Mouse (Mus musculus): ENCODE results near the gene Sh3gl1. TPM values are rescaled to one million over a fixed set of nuclear protein-coding genes. Genes with fewer than 3 reads are reported as not detected.

Sh3gl1 gene
- total RNA-seq, 2 experiments from 2014 or later: 14.7 to 28.1 TPM

GRCm38 (mm10) chr17:56005415-56006061, 30.9 kb downstream of the Sh3gl1 start, which contains the start of the genes Stap2 and Mpnd:
Stap2 (minus strand) TSS chr17:56005584.
Mpnd (plus strand) TSS chr17:56005711.
- no peak for ATAC-seq (replicated peaks; ENCODE audit: low FRiP score, poor library complexity, severe bottlenecking)

GRCm38 (mm10) chr17:56003000-56003399, 33.4 kb downstream of the Sh3gl1 start:
- no peak for ATAC-seq (replicated peaks; ENCODE audit: low FRiP score, poor library complexity, severe bottlenecking)

DNA sequence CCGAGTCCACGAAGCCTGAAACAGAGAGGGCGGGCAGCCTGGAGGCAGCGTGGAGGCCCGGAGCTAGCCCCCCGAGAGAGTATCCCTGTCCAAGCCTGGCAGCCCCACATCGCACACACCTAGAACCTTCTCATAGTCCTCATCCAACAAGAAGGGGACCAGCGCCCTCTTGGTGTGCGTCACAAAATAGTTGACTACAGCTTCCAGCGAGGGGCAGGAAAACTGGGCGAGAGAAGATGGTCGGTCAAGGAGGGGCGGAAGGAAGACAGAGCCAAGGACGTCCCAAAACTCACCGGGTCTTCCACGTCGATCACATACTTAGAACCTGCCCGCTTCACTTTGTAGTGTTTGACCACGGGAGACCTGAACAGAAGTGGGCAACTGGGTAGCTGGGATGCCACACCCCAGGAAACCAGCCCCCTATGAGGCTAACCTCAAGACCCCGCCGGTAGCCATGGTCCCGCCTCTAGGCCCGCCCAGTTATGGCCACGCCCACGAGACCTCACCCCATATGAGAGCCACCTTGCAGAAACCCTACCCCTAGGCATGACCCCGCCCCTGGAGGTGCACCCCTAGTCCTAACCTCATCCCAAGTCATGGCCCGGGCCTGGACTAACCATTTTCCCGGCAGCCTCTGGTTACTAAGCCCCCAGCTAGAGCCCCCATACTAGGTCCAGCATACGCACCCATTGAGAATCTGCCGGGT, 36.5 kb downstream of the Sh3gl1 start:
- ATAC-seq (replicated peaks; ENCODE audit: low FRiP score, poor library complexity, severe bottlenecking): no peak

DNA sequence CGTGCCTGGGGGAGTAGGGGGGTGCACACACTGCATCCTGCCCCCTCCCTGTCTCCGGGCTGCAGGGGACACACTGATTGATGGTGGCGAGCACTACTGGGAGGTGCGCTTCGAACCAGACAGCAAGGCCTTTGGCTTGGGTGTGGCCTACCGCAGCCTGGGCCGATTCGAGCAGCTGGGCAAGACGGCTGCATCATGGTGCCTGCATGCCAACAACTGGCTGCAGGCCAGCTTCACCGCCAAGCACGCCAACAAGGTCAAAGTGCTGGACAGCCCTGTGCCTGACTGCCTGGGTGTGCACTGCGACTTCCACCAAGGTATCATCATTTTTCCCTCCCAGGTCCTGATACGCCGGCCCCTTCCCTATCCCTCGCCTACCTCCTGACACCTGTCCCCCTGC, 40.4 kb downstream of the Sh3gl1 start:
- no peak for ATAC-seq (replicated peaks; ENCODE audit: low FRiP score, poor library complexity, severe bottlenecking)

GRCm38 (mm10) chr17:55990278-55990898, 46.0 kb downstream of the Sh3gl1 start:
- no peak for ATAC-seq (replicated peaks; ENCODE audit: low FRiP score, poor library complexity, severe bottlenecking)

- no peak for ATAC-seq (replicated peaks; ENCODE audit: low FRiP score, poor library complexity, severe bottlenecking)
Measured at GRCm38 (mm10) chr17:55986030-55986961, 50.1 kb downstream of the Sh3gl1 start, which contains the start of gene Fsd1. Fsd1 (plus strand) TSS chr17:55986509.

- no peak for ATAC-seq (replicated peaks; ENCODE audit: low FRiP score, poor library complexity, severe bottlenecking)
Measured at GRCm38 (mm10) chr17:55977301-55977700, 59.1 kb downstream of the Sh3gl1 start.

- ATAC-seq (replicated peaks; ENCODE audit: low FRiP score, poor library complexity, severe bottlenecking): no peak
Measured at GRCm38 (mm10) chr17:55976255-55976862, 60.1 kb downstream of the Sh3gl1 start.

GRCm38 (mm10) chr17:55971453-55971852, 65.0 kb downstream of the Sh3gl1 start:
- no peak for ATAC-seq (replicated peaks; ENCODE audit: low FRiP score, poor library complexity, severe bottlenecking)

- no peak for ATAC-seq (replicated peaks; ENCODE audit: low FRiP score, poor library complexity, severe bottlenecking)
Measured at GRCm38 (mm10) chr17:55969966-55970891, 66.2 kb downstream of the Sh3gl1 start, which contains the start of gene Shd. Shd (plus strand) TSS chr17:55970467.

GRCm38 (mm10) chr17:55969560-55969959, 66.9 kb downstream of the Sh3gl1 start:
- no peak for ATAC-seq (replicated peaks; ENCODE audit: low FRiP score, poor library complexity, severe bottlenecking)

GRCm38 (mm10) chr17:55968210-55968609, 68.2 kb downstream of the Sh3gl1 start:
- ATAC-seq (replicated peaks; ENCODE audit: low FRiP score, poor library complexity, severe bottlenecking): no peak

DNA sequence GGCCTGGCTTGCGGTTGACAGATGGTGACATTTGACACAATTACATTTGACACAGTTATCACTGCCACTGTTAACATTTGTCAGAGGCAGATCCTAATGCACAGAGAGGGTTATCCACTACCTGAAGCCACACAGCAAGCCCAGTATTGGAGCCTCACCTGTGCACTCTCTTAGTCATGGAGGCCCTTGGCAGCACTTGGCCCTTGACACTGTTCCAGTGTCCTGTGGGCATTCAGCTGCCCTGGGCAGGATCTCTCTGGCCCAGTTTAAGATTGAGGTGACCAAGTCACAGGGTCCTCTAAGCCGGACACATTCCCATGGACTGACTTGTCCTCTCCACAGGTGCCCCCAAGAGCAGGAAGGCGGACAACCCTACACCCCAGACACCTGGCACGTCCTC, 69.2 kb downstream of the Sh3gl1 start:
- ATAC-seq (replicated peaks; ENCODE audit: low FRiP score, poor library complexity, severe bottlenecking): no peak

Other genes with a start within 250 kb of the Sh3gl1 start
- gene Zfp119a, start 157.7 kb downstream of the Sh3gl1 start, total RNA-seq (2015; ENCODE audit: low replicate concordance): 1.3 TPM in 1 of 2 replicates, not detected in the other
- gene Zfp119a, start 157.7 kb downstream of the Sh3gl1 start, total RNA-seq (2017; ENCODE audit: low replicate concordance): 1.0 and 2.8 TPM in 2 replicates
- gene Zfp959, start 144.5 kb downstream of the Sh3gl1 start, total RNA-seq (2015; ENCODE audit: low replicate concordance): 5.0 and 9.0 TPM in 2 replicates
- 3.6 and 5.7 TPM in 2 replicates for gene Zfp959, start 144.5 kb downstream of the Sh3gl1 start, total RNA-seq (2017; ENCODE audit: low replicate concordance)
- gene Zfp119b, start 87.1 kb downstream of the Sh3gl1 start, total RNA-seq (2015; ENCODE audit: low replicate concordance): 1.4 TPM in 1 of 2 replicates, not detected in the other
- gene Zfp119b, start 87.1 kb downstream of the Sh3gl1 start, total RNA-seq (2017; ENCODE audit: low replicate concordance): 1.2 and 6.4 TPM in 2 replicates
- 5.4 and 6.8 TPM in 2 replicates for gene Ebi3, start 84.0 kb downstream of the Sh3gl1 start, total RNA-seq (2015; ENCODE audit: low replicate concordance)
- gene Ebi3, start 84.0 kb downstream of the Sh3gl1 start, total RNA-seq (2017; ENCODE audit: low replicate concordance): 4.0 and 16.4 TPM in 2 replicates
- 3.8 and 5.4 TPM in 2 replicates for gene Yju2, start 77.5 kb downstream of the Sh3gl1 start, total RNA-seq (2015; ENCODE audit: low replicate concordance)
- 1.7 and 5.4 TPM in 2 replicates for gene Yju2, start 77.5 kb downstream of the Sh3gl1 start, total RNA-seq (2017; ENCODE audit: low replicate concordance)
- not detected in 2 replicates for gene Shd, start 66.2 kb downstream of the Sh3gl1 start, total RNA-seq (2015; ENCODE audit: low replicate concordance)
- gene Shd, start 66.2 kb downstream of the Sh3gl1 start, total RNA-seq (2017; ENCODE audit: low replicate concordance): not detected in 2 replicates
- not detected in 2 replicates for gene Fsd1, start 50.1 kb downstream of the Sh3gl1 start, total RNA-seq (2015; ENCODE audit: low replicate concordance)
- gene Fsd1, start 50.1 kb downstream of the Sh3gl1 start, total RNA-seq (2017; ENCODE audit: low replicate concordance): not detected in 2 replicates
- gene Stap2, start 31.1 kb downstream of the Sh3gl1 start, total RNA-seq (2015; ENCODE audit: low replicate concordance): not detected in 2 replicates
- 0.98 TPM in 1 of 2 replicates, not detected in the other for gene Stap2, start 31.1 kb downstream of the Sh3gl1 start, total RNA-seq (2017; ENCODE audit: low replicate concordance)
- 4.0 and 6.7 TPM in 2 replicates for gene Mpnd, start 30.9 kb downstream of the Sh3gl1 start, total RNA-seq (2015; ENCODE audit: low replicate concordance)
- 2.3 and 35.3 TPM in 2 replicates for gene Mpnd, start 30.9 kb downstream of the Sh3gl1 start, total RNA-seq (2017; ENCODE audit: low replicate concordance)
- 26.4 and 28.1 TPM in 2 replicates for gene Chaf1a, start 3.8 kb upstream of the Sh3gl1 start, total RNA-seq (2015; ENCODE audit: low replicate concordance)
- 32.6 and 39.0 TPM in 2 replicates for gene Chaf1a, start 3.8 kb upstream of the Sh3gl1 start, total RNA-seq (2017; ENCODE audit: low replicate concordance)
- gene Ubxn6, start 38.4 kb upstream of the Sh3gl1 start, total RNA-seq (2015; ENCODE audit: low replicate concordance): 4.7 and 8.4 TPM in 2 replicates
- gene Ubxn6, start 38.4 kb upstream of the Sh3gl1 start, total RNA-seq (2017; ENCODE audit: low replicate concordance): 1.9 and 5.6 TPM in 2 replicates
- 36.5 and 71.4 TPM in 2 replicates for gene Hdgfl2, start 43.0 kb upstream of the Sh3gl1 start, total RNA-seq (2015; ENCODE audit: low replicate concordance)
- 125 and 144 TPM in 2 replicates for gene Hdgfl2, start 43.0 kb upstream of the Sh3gl1 start, total RNA-seq (2017; ENCODE audit: low replicate concordance)
- not detected in 2 replicates for gene Plin4, start 73.2 kb upstream of the Sh3gl1 start, total RNA-seq (2015; ENCODE audit: low replicate concordance)
- not detected in 2 replicates for gene Plin4, start 73.2 kb upstream of the Sh3gl1 start, total RNA-seq (2017; ENCODE audit: low replicate concordance)
- gene Plin5, start 81.0 kb upstream of the Sh3gl1 start, total RNA-seq (2015; ENCODE audit: low replicate concordance): not detected in 2 replicates
- gene Plin5, start 81.0 kb upstream of the Sh3gl1 start, total RNA-seq (2017; ENCODE audit: low replicate concordance): not detected in 2 replicates
- gene Lrg1, start 85.4 kb upstream of the Sh3gl1 start, total RNA-seq (2015; ENCODE audit: low replicate concordance): 1.7 and 8.6 TPM in 2 replicates
- 3.9 and 6.9 TPM in 2 replicates for gene Lrg1, start 85.4 kb upstream of the Sh3gl1 start, total RNA-seq (2017; ENCODE audit: low replicate concordance)
- gene Sema6b, start 103.7 kb upstream of the Sh3gl1 start, total RNA-seq (2015; ENCODE audit: low replicate concordance): 1.4 TPM in 1 of 2 replicates, not detected in the other
- gene Sema6b, start 103.7 kb upstream of the Sh3gl1 start, total RNA-seq (2017; ENCODE audit: low replicate concordance): 0.83 TPM in 1 of 2 replicates, not detected in the other
- gene Tnfaip8l1, start 125.8 kb upstream of the Sh3gl1 start, total RNA-seq (2015; ENCODE audit: low replicate concordance): 1.3 and 1.4 TPM in 2 replicates
- gene Tnfaip8l1, start 125.8 kb upstream of the Sh3gl1 start, total RNA-seq (2017; ENCODE audit: low replicate concordance): 0.26 and 1.6 TPM in 2 replicates
- 9.6 and 11.2 TPM in 2 replicates for gene Mydgf, start 147.3 kb upstream of the Sh3gl1 start, total RNA-seq (2015; ENCODE audit: low replicate concordance)
- 5.6 and 6.8 TPM in 2 replicates for gene Mydgf, start 147.3 kb upstream of the Sh3gl1 start, total RNA-seq (2017; ENCODE audit: low replicate concordance)
- 5.8 and 11.7 TPM in 2 replicates for gene Dpp9, start 182.3 kb upstream of the Sh3gl1 start, total RNA-seq (2015; ENCODE audit: low replicate concordance)
- gene Dpp9, start 182.3 kb upstream of the Sh3gl1 start, total RNA-seq (2017; ENCODE audit: low replicate concordance): 6.5 and 8.9 TPM in 2 replicates
- 7.2 and 8.4 TPM in 2 replicates for gene Fem1a, start 220.2 kb upstream of the Sh3gl1 start, total RNA-seq (2015; ENCODE audit: low replicate concordance)
- gene Fem1a, start 220.2 kb upstream of the Sh3gl1 start, total RNA-seq (2017; ENCODE audit: low replicate concordance): 5.7 and 7.6 TPM in 2 replicates
- 4.0 and 4.6 TPM in 2 replicates for gene Ticam1, start 240.2 kb upstream of the Sh3gl1 start, total RNA-seq (2015; ENCODE audit: low replicate concordance)
- 1.4 and 2.6 TPM in 2 replicates for gene Ticam1, start 240.2 kb upstream of the Sh3gl1 start, total RNA-seq (2017; ENCODE audit: low replicate concordance)

Measured in erythroid progenitor cell, adult 5-6 weeks (primary cell).